28 mouse cellular contexts compared by ENCODE assay signal in the genomic region with DNA sequence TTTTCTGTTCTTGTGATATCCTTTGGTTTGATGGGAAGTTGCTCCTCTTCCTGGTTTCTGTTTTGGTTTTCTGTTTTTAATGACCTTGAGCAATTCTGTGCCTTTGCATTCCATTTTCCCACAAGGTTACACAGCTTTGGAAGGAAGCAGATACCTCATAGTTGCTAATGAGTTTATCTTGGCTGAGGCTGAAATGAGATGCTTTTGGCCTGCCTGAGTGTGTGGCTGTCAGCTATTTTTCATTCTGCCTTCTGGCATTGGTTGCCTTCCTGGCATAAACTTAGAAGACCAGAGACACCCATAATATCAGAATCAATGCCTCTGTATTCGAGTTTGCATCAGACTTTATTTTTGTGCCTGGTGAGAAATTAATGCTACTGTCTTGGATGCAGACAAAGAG.
A peak's percentile ranks its signal among the peaks of the same experiment; 100 is the strongest.
DNase-seq lines count a peak whose midpoint lies in the region; ATAC-seq and TF ChIP-seq lines count a peak whose summit lies in the region.
"Had no signal": no experiment of that assay in that cellular context is flagged by ENCODE, and none has a peak within 500 bp of the region (broad histone marks: within the 10 kb centered on the region; RNA-seq: fewer than 3 reads in every experiment).

No protein-coding gene starts in this region.

- H3K9ac ChIP-seq in kidney, embryonic 14.5 days (ENCODE audit: low read depth, low read length): no peak overlapping the region
- H3K9ac ChIP-seq: embryonic facial prominence, embryonic 15.5 days; heart, embryonic 12.5 days; lung, embryonic 15.5 days; neural tube, embryonic 12.5 days had no signal

- peak; percentile 0 to 1 for DNase-seq in heart, adult 18-20 months
- no peak for DNase-seq in heart, postnatal 4 days
- DNase-seq in kidney, adult 9 months: peak; percentile 5
- peak; percentile 0 for DNase-seq in ovary, postnatal 14 days (ENCODE audit: low spot score)
- no peak for DNase-seq in ovary, postnatal 36 days (ENCODE audit: low spot score)
- peak; percentile 69 for DNase-seq in brain, embryonic 14.5 days (ENCODE audit: low read depth)
- DNase-seq in layer of hippocampus, adult 11-12 months (ENCODE audit: low spot score): no peak
- DNase-seq: adrenal gland, postnatal 14 days; B cell, adult 2 months; cerebellum, adult 18-20 months; cerebellum, postnatal 10 days; gastrocnemius, postnatal 25 days; heart, adult 11 months; right cerebral cortex, postnatal 25 days; thymus, postnatal 14 days had no signal

- no peaks in the 10 kb centered on the region for H3K4me1 ChIP-seq in kidney, embryonic 14.5 days (ENCODE audit: control insufficient read depth, insufficient read depth, low read length)
- H3K4me1 ChIP-seq: embryonic facial prominence, embryonic 10.5 days; embryonic facial prominence, embryonic 15.5 days; heart, embryonic 12.5 days; hindbrain, embryonic 10.5 days; lung, embryonic 15.5 days; midbrain, embryonic 10.5 days; neural tube, embryonic 12.5 days had no signal

- no peak for ATAC-seq in kidney, embryonic 14.5 days (ENCODE audit: low FRiP score, low TSS enrichment)
- ATAC-seq: intestine, postnatal 0 days had no signal

- no peaks in the 10 kb centered on the region for H3K36me3 ChIP-seq in kidney, embryonic 14.5 days (ENCODE audit: control insufficient read depth, insufficient read depth, low read length)
- H3K36me3 ChIP-seq: embryonic facial prominence, embryonic 10.5 days; embryonic facial prominence, embryonic 15.5 days; heart, embryonic 12.5 days; hindbrain, embryonic 10.5 days; lung, embryonic 15.5 days; midbrain, embryonic 10.5 days; neural tube, embryonic 12.5 days had no signal

- no peak overlapping the region for H3K27ac ChIP-seq in kidney, embryonic 14.5 days (ENCODE audit: low read depth, low read length)
- H3K27ac ChIP-seq: embryonic facial prominence, embryonic 10.5 days; embryonic facial prominence, embryonic 15.5 days; hindbrain, embryonic 10.5 days; kidney, postnatal 0 days; lung, embryonic 15.5 days; midbrain, embryonic 10.5 days; neural tube, embryonic 12.5 days had no signal

- no peak overlapping the region for H3K4me3 ChIP-seq in kidney, embryonic 14.5 days (ENCODE audit: low read length)
- H3K4me3 ChIP-seq: embryonic facial prominence, embryonic 10.5 days; embryonic facial prominence, embryonic 15.5 days; heart, embryonic 12.5 days; hindbrain, embryonic 10.5 days; lung, embryonic 15.5 days; midbrain, embryonic 10.5 days; myocyte; neural tube, embryonic 12.5 days had no signal

- no peak overlapping the region for H3K4me2 ChIP-seq in kidney, embryonic 14.5 days (replicated peaks; ENCODE audit: low read depth, low read length)
- H3K4me2 ChIP-seq: embryonic facial prominence, embryonic 15.5 days; heart, embryonic 12.5 days; liver, embryonic 11.5 days; lung, embryonic 15.5 days; neural tube, embryonic 12.5 days had no signal

- no peaks in the 10 kb centered on the region for H3K27me3 ChIP-seq in kidney, embryonic 14.5 days (ENCODE audit: control insufficient read depth, insufficient read depth, low read length)
- H3K27me3 ChIP-seq: CH12.LX; embryonic facial prominence, embryonic 15.5 days; heart, embryonic 12.5 days; lung, embryonic 15.5 days; neural tube, embryonic 12.5 days had no signal

- WGBS in kidney, embryonic 14.5 days: 85% methylated on average over 1 of the region's 1 CpGs

- no peak for TF ChIP-seq CTCF in brain, embryonic 14.5 days (IDR thresholded peaks at IDR 0.05; ENCODE audit: borderline replicate concordance, extremely low read depth, insufficient read depth, insufficient read length)

- no peaks in the 10 kb centered on the region for H3K9me3 ChIP-seq in kidney, embryonic 14.5 days (ENCODE audit: control insufficient read depth, low read length)
- H3K9me3 ChIP-seq: embryonic facial prominence, embryonic 10.5 days; embryonic facial prominence, embryonic 15.5 days; heart, embryonic 12.5 days; hindbrain, embryonic 10.5 days; lung, embryonic 15.5 days; midbrain, embryonic 10.5 days; neural tube, embryonic 12.5 days had no signal

- TF ChIP-seq POLR2A in brain, embryonic 14.5 days (IDR thresholded peaks at IDR 0.05; ENCODE audit: borderline replicate concordance, extremely low read depth, insufficient read depth, insufficient read length, poor library complexity, severe bottlenecking): no peak

Comparison
In these comparisons a context has a peak if more than half of its experiments do, and no peak if none do; other contexts are left out.
1. DNase-seq: peak in heart, adult 18-20 months (2 of 2), kidney, adult 9 months (single experiment), ovary, postnatal 14 days (single experiment) and brain, embryonic 14.5 days (single experiment); none in heart, postnatal 4 days (single experiment), ovary, postnatal 36 days (single experiment) and layer of hippocampus, adult 11-12 months (single experiment).